Mouse (Mus musculus): ENCODE data around the gene Ciapin1. TPM values are rescaled to one million over a fixed set of nuclear protein-coding genes. Genes with fewer than 3 reads are reported as not detected.

The Ciapin1 gene
- total RNA-seq, 1 experiment, result 134 TPM

- Histone ChIP-seq H3K27ac (ENCODE audit: insufficient read depth, low read depth, low read length, poor library complexity, severe bottlenecking) (no peak overlapping the region), H3K4me3 (ENCODE audit: insufficient read depth in 1 of 2, low read depth in 1 of 2, low read length in 2 of 2, poor library complexity in 1 of 2, severe bottlenecking in 1 of 2) (no peak overlapping the region), H3K9me3 (ENCODE audit: control insufficient read depth, insufficient read depth, low read depth, low read length) (no peaks in the 10 kb centered on the region), H3K4me1 (ENCODE audit: control insufficient read depth in 2 of 2, insufficient read depth in 2 of 2, low read length in 2 of 2, poor library complexity in 1 of 2) (peaks cover 0 to 4% of the 10 kb centered on the region in 2 experiments; a peak in 1 of 4 replicates), H3K9ac (ENCODE audit: insufficient read depth, low read depth, low read length, poor library complexity, severe bottlenecking) (no peak overlapping the region), H3K36me3 (ENCODE audit: control insufficient read depth, insufficient read depth, low read length, poor library complexity, severe bottlenecking) (no peaks in the 10 kb centered on the region)
- no peak for DNase-seq (ENCODE audit: low read depth, low spot score)
- in situ Hi-C loops (cut with MboI; ENCODE audit: low sequenced_read_pairs in 2 of 2, unreplicated experiment in 2 of 2), result no loop called here
- TF ChIP-seq MAFK (IDR thresholded peaks at IDR 0.05; ENCODE audit: insufficient read depth, low read depth, low read length), result no peak
Measured at GRCm38 (mm10) chr8:94770945-94771344, 67.2 kb downstream of the Ciapin1 start.

Other genes with a start within 250 kb of the Ciapin1 start
- 19.5 and 22.4 TPM in 2 replicates for gene Rspry1, start 236.4 kb downstream of the Ciapin1 start, total RNA-seq (2012; rRNA removed)
- 26.9 and 35.9 TPM in 2 replicates for gene Fam192a, start 236.4 kb downstream of the Ciapin1 start, total RNA-seq (2012; rRNA removed)
- gene Arl2bp, start 171.8 kb downstream of the Ciapin1 start, total RNA-seq (2012; rRNA removed), result 17.7 and 29.9 TPM in 2 replicates
- 7.8 and 10.3 TPM in 2 replicates for gene Pllp, start 142.1 kb downstream of the Ciapin1 start, total RNA-seq (2012; rRNA removed)
- gene Ccl22, start 92.8 kb downstream of the Ciapin1 start, total RNA-seq (2012; rRNA removed), result 0.48 and 6.1 TPM in 2 replicates
- gene Cx3cl1, start 66.3 kb downstream of the Ciapin1 start, total RNA-seq (2012; rRNA removed), result 5.3 and 8.0 TPM in 2 replicates
- 1.3 and 5.1 TPM in 2 replicates for gene Ccl17, start 27.9 kb downstream of the Ciapin1 start, total RNA-seq (2012; rRNA removed)
- gene Coq9, start within 50 bp of the Ciapin1 start, total RNA-seq (2012; rRNA removed), result 42.9 and 47.1 TPM in 2 replicates
- gene Polr2c, start 19.1 kb upstream of the Ciapin1 start, total RNA-seq (2012; rRNA removed), result 88.7 and 119 TPM in 2 replicates
- 4.3 and 4.9 TPM in 2 replicates for gene Dok4, start 38.0 kb upstream of the Ciapin1 start, total RNA-seq (2012; rRNA removed)
- 10.7 and 11.0 TPM in 2 replicates for gene Ccdc102a, start 79.7 kb upstream of the Ciapin1 start, total RNA-seq (2012; rRNA removed)
- 1.1 and 2.2 TPM in 2 replicates for gene Adgrg5, start 85.3 kb upstream of the Ciapin1 start, total RNA-seq (2012; rRNA removed)
- 5.4 and 5.7 TPM in 2 replicates for gene Adgrg1, start 136.4 kb upstream of the Ciapin1 start, total RNA-seq (2012; rRNA removed)
- gene Adgrg3, start 179.3 kb upstream of the Ciapin1 start, total RNA-seq (2012; rRNA removed), result 0.36 TPM in 1 of 2 replicates, not detected in the other
- gene Drc7, start 216.7 kb upstream of the Ciapin1 start, total RNA-seq (2012; rRNA removed), result 0.94 and 1.1 TPM in 2 replicates
- 23.5 and 31.2 TPM in 2 replicates for gene Katnb1, start 242.8 kb upstream of the Ciapin1 start, total RNA-seq (2012; rRNA removed)